Mouse (Mus musculus): ENCODE measurements around the gene Kif26b. TPM values are rescaled to one million over a fixed set of nuclear protein-coding genes. Genes with fewer than 3 reads are reported as not detected.

The Kif26b gene
- polyA plus RNA-seq, 1 experiment: 0.16 TPM

DNA sequence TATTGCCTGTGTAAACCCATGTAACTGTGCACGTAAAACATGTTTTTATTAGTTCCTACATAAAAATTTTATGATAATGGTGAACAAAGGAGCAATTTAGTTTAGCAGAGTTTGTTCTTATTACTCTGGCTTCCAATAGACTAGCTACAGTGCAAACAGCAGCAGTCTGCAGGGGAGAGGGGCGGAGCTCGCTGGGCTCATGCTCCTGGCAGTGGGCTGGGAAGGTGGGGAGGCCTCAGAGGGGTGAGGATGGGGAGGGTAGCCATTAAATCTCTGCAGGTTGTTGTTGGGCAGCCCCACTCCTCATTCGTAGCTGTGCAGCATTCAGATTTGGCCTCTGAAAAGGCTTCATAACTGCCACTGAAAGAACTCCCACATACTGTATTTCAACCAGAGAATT is 171.2 kb downstream of the Kif26b start:
- H3K27me3 ChIP-seq (ENCODE audit: control insufficient read depth, insufficient read depth, low read length): no peaks in the 10 kb centered on the region
- 86% methylated on average over 4 of the region's 4 CpGs for WGBS
- no peak for DNase-seq
- no peak overlapping the region for H3K4me3 ChIP-seq (ENCODE audit: control insufficient read depth, insufficient read depth, low read length)
- TF ChIP-seq CTCF (IDR thresholded peaks at IDR 0.05; ENCODE audit: borderline replicate concordance, control insufficient read depth, extremely low read depth, insufficient read depth, low read length, poor library complexity): no peak
- no peak for TF ChIP-seq POLR2A (IDR thresholded peaks at IDR 0.05; ENCODE audit: control insufficient read depth, extremely low read depth, insufficient read depth, low read length, poor library complexity)
- no peak overlapping the region for H3K27ac ChIP-seq (ENCODE audit: control insufficient read depth, insufficient read depth, low read length)
- H3K36me3 ChIP-seq (ENCODE audit: control insufficient read depth, insufficient read depth, low read length): no peaks in the 10 kb centered on the region
- no peaks in the 10 kb centered on the region for H3K4me1 ChIP-seq (replicated peaks; ENCODE audit: control insufficient read depth, insufficient read depth, low read length)

DNA sequence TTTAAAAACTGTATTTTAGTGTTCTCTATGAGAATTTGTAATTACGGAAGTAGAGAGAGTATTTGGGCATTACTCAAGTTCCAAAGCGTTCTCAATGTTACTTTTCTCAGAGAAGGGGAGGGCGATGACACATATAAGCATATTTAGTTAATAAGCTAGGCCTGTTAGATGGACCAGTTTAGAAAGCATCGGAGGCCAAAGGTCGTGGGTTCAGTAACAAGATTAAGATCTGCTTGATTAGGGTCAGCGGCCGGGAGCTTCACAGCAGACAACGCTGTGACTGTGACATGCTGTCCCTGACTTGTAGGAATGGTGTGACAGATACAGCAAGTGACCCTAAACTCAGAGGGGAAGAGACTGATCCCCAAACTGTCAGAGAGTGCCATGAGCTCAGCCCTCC is 174.6 kb downstream of the Kif26b start:
- Histone ChIP-seq H3K4me3 (ENCODE audit: control insufficient read depth, insufficient read depth, low read length) (no peak overlapping the region), H3K36me3 (ENCODE audit: control insufficient read depth, insufficient read depth, low read length) (no peaks in the 10 kb centered on the region), H3K4me1 (replicated peaks; ENCODE audit: control insufficient read depth, insufficient read depth, low read length) (no peaks in the 10 kb centered on the region), H3K27me3 (ENCODE audit: control insufficient read depth, insufficient read depth, low read length) (no peaks in the 10 kb centered on the region), H3K27ac (ENCODE audit: control insufficient read depth, insufficient read depth, low read length) (no peak overlapping the region)
- no peak for DNase-seq
- WGBS: 94% methylated on average over 8 of the region's 8 CpGs
- TF ChIP-seq POLR2A (IDR thresholded peaks at IDR 0.05; ENCODE audit: control insufficient read depth, extremely low read depth, insufficient read depth, low read length, poor library complexity) (no peak), CTCF (IDR thresholded peaks at IDR 0.05; ENCODE audit: borderline replicate concordance, control insufficient read depth, extremely low read depth, insufficient read depth, low read length, poor library complexity) (no peak)

DNA sequence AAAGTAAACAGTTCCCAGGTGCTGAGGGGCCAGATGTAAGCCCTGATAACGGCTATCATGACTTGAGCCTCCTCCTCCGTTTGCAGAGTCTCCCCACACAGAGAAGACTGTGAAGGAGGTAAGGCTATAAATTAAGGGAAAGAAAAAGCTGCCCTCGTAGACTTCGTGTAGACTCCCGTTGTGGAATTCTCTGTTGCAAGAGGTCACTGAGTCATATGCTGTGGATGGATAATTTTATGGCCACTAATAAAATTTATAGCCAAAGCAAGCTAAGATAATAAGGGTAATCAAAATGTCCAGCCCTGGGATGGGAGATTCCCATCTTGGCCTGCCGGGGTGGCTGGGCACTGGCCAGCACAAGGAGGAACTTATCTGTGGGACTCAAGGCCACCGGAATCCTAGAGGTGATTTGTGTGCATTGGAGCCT is 179.0 kb downstream of the Kif26b start:
- Histone ChIP-seq H3K4me1 (replicated peaks; ENCODE audit: control insufficient read depth, insufficient read depth, low read length) (no peaks in the 10 kb centered on the region), H3K27ac (ENCODE audit: control insufficient read depth, insufficient read depth, low read length) (no peak overlapping the region), H3K4me3 (ENCODE audit: control insufficient read depth, insufficient read depth, low read length) (no peak overlapping the region), H3K36me3 (ENCODE audit: control insufficient read depth, insufficient read depth, low read length) (no peaks in the 10 kb centered on the region), H3K27me3 (ENCODE audit: control insufficient read depth, insufficient read depth, low read length) (no peaks in the 10 kb centered on the region)
- 79% methylated on average over 7 of the region's 7 CpGs for WGBS
- DNase-seq: no peak
- TF ChIP-seq CTCF (IDR thresholded peaks at IDR 0.05; ENCODE audit: borderline replicate concordance, control insufficient read depth, extremely low read depth, insufficient read depth, low read length, poor library complexity) (no peak), POLR2A (IDR thresholded peaks at IDR 0.05; ENCODE audit: control insufficient read depth, extremely low read depth, insufficient read depth, low read length, poor library complexity) (no peak)

DNA sequence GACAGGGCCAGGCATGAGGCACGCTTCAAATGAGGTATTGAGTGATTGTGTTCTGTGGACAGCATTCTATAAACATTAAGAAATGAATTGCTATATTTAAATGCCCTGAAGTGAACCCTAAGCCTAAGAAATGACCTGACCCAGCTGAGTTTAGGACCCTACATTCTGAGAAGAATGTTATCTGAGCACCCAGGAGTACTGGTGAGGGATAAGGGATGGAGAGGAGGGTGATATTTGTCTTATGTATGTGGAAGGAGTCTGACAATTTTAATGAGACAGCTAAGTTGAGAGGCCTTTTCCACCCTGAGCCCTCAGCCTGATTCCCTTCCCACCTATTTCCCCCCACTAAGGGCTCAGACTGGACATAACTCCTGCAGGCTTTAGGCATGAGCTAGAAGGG is 179.4 kb downstream of the Kif26b start:
- Histone ChIP-seq H3K27ac (ENCODE audit: control insufficient read depth, insufficient read depth, low read length) (no peak overlapping the region), H3K27me3 (ENCODE audit: control insufficient read depth, insufficient read depth, low read length) (no peaks in the 10 kb centered on the region), H3K4me3 (ENCODE audit: control insufficient read depth, insufficient read depth, low read length) (no peak overlapping the region), H3K4me1 (replicated peaks; ENCODE audit: control insufficient read depth, insufficient read depth, low read length) (no peaks in the 10 kb centered on the region), H3K36me3 (ENCODE audit: control insufficient read depth, insufficient read depth, low read length) (no peaks in the 10 kb centered on the region)
- WGBS: 91% methylated on average over 1 of the region's 1 CpGs
- no peak for DNase-seq
- TF ChIP-seq POLR2A (IDR thresholded peaks at IDR 0.05; ENCODE audit: control insufficient read depth, extremely low read depth, insufficient read depth, low read length, poor library complexity) (no peak), CTCF (IDR thresholded peaks at IDR 0.05; ENCODE audit: borderline replicate concordance, control insufficient read depth, extremely low read depth, insufficient read depth, low read length, poor library complexity) (no peak)

DNA sequence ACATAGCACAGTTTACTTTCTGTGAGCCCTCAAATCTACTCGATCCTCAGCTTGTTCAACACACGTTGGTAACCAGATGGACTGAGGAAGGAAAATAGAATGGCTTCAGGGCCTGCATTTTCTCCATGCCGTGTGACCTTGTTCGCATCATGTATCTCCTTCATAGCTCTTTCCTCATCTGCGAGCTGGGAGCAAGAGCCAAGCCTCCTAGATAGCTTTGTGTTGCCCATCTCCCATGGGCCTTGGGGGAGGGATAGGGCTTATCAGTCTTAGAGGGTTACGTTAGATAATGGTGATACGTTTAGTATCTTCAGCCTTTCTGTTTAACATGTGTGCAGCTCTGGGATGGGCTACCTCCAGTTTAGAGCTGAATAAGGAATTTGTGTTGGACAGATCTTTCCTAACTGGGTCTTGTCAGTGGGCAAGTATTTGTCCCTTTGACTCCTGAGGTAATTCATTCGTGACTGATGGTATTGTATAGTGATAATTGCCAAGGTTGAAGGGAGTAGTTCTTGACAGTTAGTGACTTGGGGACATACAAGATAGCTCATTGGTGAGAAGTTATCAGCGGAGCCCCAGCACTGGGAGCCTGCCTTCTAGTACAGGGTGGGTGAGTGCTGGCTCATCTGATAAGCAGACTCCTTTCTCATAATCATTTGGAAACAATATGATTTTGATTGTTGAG is 183.4 kb downstream of the Kif26b start:
- TF ChIP-seq POLR2A (IDR thresholded peaks at IDR 0.05; ENCODE audit: control insufficient read depth, extremely low read depth, insufficient read depth, low read length, poor library complexity) (no peak), CTCF (IDR thresholded peaks at IDR 0.05; ENCODE audit: borderline replicate concordance, control insufficient read depth, extremely low read depth, insufficient read depth, low read length, poor library complexity) (no peak)
- WGBS: 93% methylated on average over 9 of the region's 9 CpGs
- no peaks in the 10 kb centered on the region for H3K4me1 ChIP-seq (replicated peaks; ENCODE audit: control insufficient read depth, insufficient read depth, low read length)
- H3K4me3 ChIP-seq (ENCODE audit: control insufficient read depth, insufficient read depth, low read length): no peak overlapping the region
- H3K27ac ChIP-seq (ENCODE audit: control insufficient read depth, insufficient read depth, low read length): no peak overlapping the region
- H3K36me3 ChIP-seq (ENCODE audit: control insufficient read depth, insufficient read depth, low read length): no peaks in the 10 kb centered on the region
- DNase-seq: no peak
- no peaks in the 10 kb centered on the region for H3K27me3 ChIP-seq (ENCODE audit: control insufficient read depth, insufficient read depth, low read length)

DNA sequence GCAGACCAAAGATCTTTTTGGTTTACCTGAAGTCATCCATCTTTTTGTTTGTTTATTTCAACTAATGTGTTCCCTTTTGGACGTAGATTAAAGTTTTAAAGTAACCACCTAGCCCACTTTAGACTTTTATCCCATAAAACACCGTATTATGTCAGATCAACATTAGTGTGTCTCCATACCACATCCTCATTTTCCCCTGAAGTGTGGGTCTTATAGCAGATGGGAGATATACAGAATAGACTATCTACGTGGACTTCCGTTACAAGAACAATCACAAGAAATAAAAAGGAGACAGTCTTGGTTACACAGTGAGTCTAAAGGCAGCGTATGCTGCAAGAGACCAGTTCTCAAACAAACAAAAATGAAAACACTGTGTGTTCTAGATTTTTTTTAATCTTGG is 185.3 kb downstream of the Kif26b start:
- no peak for DNase-seq
- no peak overlapping the region for H3K4me3 ChIP-seq (ENCODE audit: control insufficient read depth, insufficient read depth, low read length)
- no peak for TF ChIP-seq CTCF (IDR thresholded peaks at IDR 0.05; ENCODE audit: borderline replicate concordance, control insufficient read depth, extremely low read depth, insufficient read depth, low read length, poor library complexity)
- no peak for TF ChIP-seq POLR2A (IDR thresholded peaks at IDR 0.05; ENCODE audit: control insufficient read depth, extremely low read depth, insufficient read depth, low read length, poor library complexity)
- H3K27me3 ChIP-seq (ENCODE audit: control insufficient read depth, insufficient read depth, low read length): no peaks in the 10 kb centered on the region
- no peaks in the 10 kb centered on the region for H3K36me3 ChIP-seq (ENCODE audit: control insufficient read depth, insufficient read depth, low read length)
- H3K4me1 ChIP-seq (replicated peaks; ENCODE audit: control insufficient read depth, insufficient read depth, low read length): no peaks in the 10 kb centered on the region
- no peak overlapping the region for H3K27ac ChIP-seq (ENCODE audit: control insufficient read depth, insufficient read depth, low read length)
- WGBS: 93% methylated on average over 5 of the region's 5 CpGs

DNA sequence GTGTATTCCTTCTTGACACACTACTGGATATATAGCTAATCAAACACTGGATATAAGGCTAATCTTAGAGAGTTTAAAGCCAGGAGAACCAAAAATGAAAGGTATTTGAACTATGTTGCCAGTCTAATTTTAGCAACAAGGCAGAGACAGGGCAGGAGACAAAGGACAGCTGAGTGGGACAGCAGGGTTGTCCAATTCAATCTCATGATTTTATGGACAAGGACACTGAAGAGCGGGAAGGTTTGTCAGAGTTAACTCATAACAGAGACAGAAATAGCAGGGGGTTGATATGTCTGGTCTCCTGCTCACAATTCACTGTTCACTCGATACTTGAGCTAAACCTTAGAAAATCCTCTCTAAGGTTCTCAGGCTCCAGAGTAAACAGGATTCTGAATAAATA is 187.5 kb downstream of the Kif26b start:
- Histone ChIP-seq H3K4me1 (replicated peaks; ENCODE audit: control insufficient read depth, insufficient read depth, low read length) (no peaks in the 10 kb centered on the region), H3K4me3 (ENCODE audit: control insufficient read depth, insufficient read depth, low read length) (no peak overlapping the region), H3K27me3 (ENCODE audit: control insufficient read depth, insufficient read depth, low read length) (no peaks in the 10 kb centered on the region), H3K27ac (ENCODE audit: control insufficient read depth, insufficient read depth, low read length) (no peak overlapping the region), H3K36me3 (ENCODE audit: control insufficient read depth, insufficient read depth, low read length) (no peaks in the 10 kb centered on the region)
- DNase-seq: no peak
- 96% methylated on average over 2 of the region's 2 CpGs for WGBS
- TF ChIP-seq CTCF (IDR thresholded peaks at IDR 0.05; ENCODE audit: borderline replicate concordance, control insufficient read depth, extremely low read depth, insufficient read depth, low read length, poor library complexity) (no peak), POLR2A (IDR thresholded peaks at IDR 0.05; ENCODE audit: control insufficient read depth, extremely low read depth, insufficient read depth, low read length, poor library complexity) (no peak)
